Mouse (Mus musculus): Measurements from ENCODE around the gene Dand5.

GRCm38 (mm10) chr8:84775621-84776113, 47.0 kb downstream of the Dand5 start:
- no peak for TF ChIP-seq CTCF (IDR thresholded peaks at IDR 0.05; ENCODE audit: extremely low read depth, insufficient read depth, insufficient read length, insufficient replicate concordance)
- TF ChIP-seq POLR2A (IDR thresholded peaks at IDR 0.05; ENCODE audit: low read depth, low read length): no peak

All from spleen, adult 2 months (tissue).